Mouse (Mus musculus): ENCODE measurements around the gene Trmt44. TPM values are rescaled to one million over a fixed set of nuclear protein-coding genes. Genes with fewer than 3 reads are reported as not detected.
"Not testable (repeated sequence)": the region's sequence is repeated elsewhere in the genome, so short reads cannot be mapped to it uniquely, and the experiment has no call there.

The Trmt44 gene
- polyA plus RNA-seq, 1 experiment from 2014 or later: 8.8 TPM

GRCm38 (mm10) chr5:35606800-35607199 is 31.9 kb upstream of the Trmt44 start:
- H3K36me3 ChIP-seq: peaks cover 31% of the 10 kb centered on the region
- no peak overlapping the region for H3K9ac ChIP-seq (replicated peaks)
- ATAC-seq (ENCODE audit: low FRiP score, low read depth): no peak
- H3K27ac ChIP-seq (replicated peaks): no peak overlapping the region
- no peak overlapping the region for H3K4me3 ChIP-seq
- H3K27me3 ChIP-seq: no peaks in the 10 kb centered on the region; the same call in 1 of the 2 replicates
- WGBS: 95% methylated on average over 7 of the region's 7 CpGs
- no peak overlapping the region for H3K4me2 ChIP-seq (replicated peaks)
- peaks cover 20% of the 10 kb centered on the region for H3K4me1 ChIP-seq
- no peaks in the 10 kb centered on the region for H3K9me3 ChIP-seq

- Histone ChIP-seq H3K4me3 (no peak overlapping the region), H3K9me3 (no peaks in the 10 kb centered on the region), H3K27me3 (no peaks in the 10 kb centered on the region; the same call in 1 of the 2 replicates), H3K4me2 (replicated peaks) (no peak overlapping the region), H3K9ac (replicated peaks) (no peak overlapping the region), H3K4me1 (peaks cover 20% of the 10 kb centered on the region), H3K36me3 (peaks cover 41% of the 10 kb centered on the region), H3K27ac (replicated peaks) (no peak overlapping the region)
- WGBS: 86% methylated on average over 7 of the region's 7 CpGs
- no peak for ATAC-seq (ENCODE audit: low FRiP score, low read depth)
These were observed 30.5 kb upstream of the Trmt44 start for GRCm38 (mm10) chr5:35605355-35605754.

DNA sequence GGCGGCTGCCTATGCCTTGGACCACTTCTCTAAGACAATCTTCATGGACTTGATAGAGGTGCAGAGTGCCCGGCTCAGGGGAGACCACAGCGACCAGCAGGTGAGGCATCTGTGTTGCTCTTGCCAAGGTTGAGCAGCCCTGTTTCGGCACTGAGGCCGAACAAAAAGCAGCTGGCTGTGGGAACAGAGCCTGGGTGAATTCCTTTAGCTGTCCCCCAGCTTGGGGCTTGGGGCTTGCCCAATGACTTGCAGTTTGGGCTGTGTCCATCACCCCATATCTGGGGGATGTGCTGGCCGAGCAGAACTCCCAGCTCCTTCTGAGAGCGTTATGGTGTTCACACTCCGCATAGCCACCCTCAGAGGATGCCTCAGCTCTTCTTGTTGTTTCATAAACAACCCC is 26.7 kb upstream of the Trmt44 start:
- WGBS: 95% methylated on average over 8 of the region's 8 CpGs
- Histone ChIP-seq H3K9ac (replicated peaks) (no peak overlapping the region), H3K4me3 (no peak overlapping the region), H3K27ac (replicated peaks) (no peak overlapping the region), H3K4me1 (no peaks in the 10 kb centered on the region), H3K9me3 (peaks cover 4% of the 10 kb centered on the region; the same call in 1 of the 2 replicates), H3K27me3 (no peaks in the 10 kb centered on the region), H3K36me3 (peaks cover 55% of the 10 kb centered on the region), H3K4me2 (replicated peaks) (no peak overlapping the region)
- ATAC-seq (ENCODE audit: low FRiP score, low read depth): no peak

- WGBS: 77% methylated on average over 11 of the region's 11 CpGs
These were observed 25.4 kb upstream of the Trmt44 start for GRCm38 (mm10) chr5:35600233-35600632.

GRCm38 (mm10) chr5:35596169-35597160 is 21.6 kb upstream of the Trmt44 start:
- Histone ChIP-seq H3K27me3 (no peaks in the 10 kb centered on the region), H3K4me1 (no peaks in the 10 kb centered on the region), H3K9me3 (peaks cover 4% of the 10 kb centered on the region; the same call in 1 of the 2 replicates), H3K4me3 (no peak overlapping the region), H3K4me2 (replicated peaks) (no peak overlapping the region), H3K9ac (replicated peaks) (no peak overlapping the region), H3K36me3 (peaks cover 53% of the 10 kb centered on the region), H3K27ac (replicated peaks) (no peak overlapping the region)
- no peak for ATAC-seq (ENCODE audit: low FRiP score, low read depth)
- WGBS: 87% methylated on average over 18 of the region's 18 CpGs

More at GRCm38 (mm10) chr5:35600233-35600632, 25.4 kb upstream of the Trmt44 start:
- Histone ChIP-seq H3K27ac (replicated peaks) (no peak overlapping the region), H3K4me2 (replicated peaks) (no peak overlapping the region), H3K4me1 (no peaks in the 10 kb centered on the region), H3K27me3 (no peaks in the 10 kb centered on the region), H3K36me3 (peaks cover 55% of the 10 kb centered on the region), H3K4me3 (no peak overlapping the region), H3K9ac (replicated peaks) (no peak overlapping the region), H3K9me3 (peaks cover 4% of the 10 kb centered on the region; the same call in 1 of the 2 replicates)
- no peak for ATAC-seq (ENCODE audit: low FRiP score, low read depth)

GRCm38 (mm10) chr5:35595706-35596105 is 20.8 kb upstream of the Trmt44 start:
- H3K27ac ChIP-seq (replicated peaks): no peak overlapping the region
- H3K4me3 ChIP-seq: no peak overlapping the region
- no peak overlapping the region for H3K9ac ChIP-seq (replicated peaks)
- ATAC-seq (ENCODE audit: low FRiP score, low read depth): no peak
- H3K9me3 ChIP-seq: peaks cover 4% of the 10 kb centered on the region; the same call in 1 of the 2 replicates
- H3K27me3 ChIP-seq: no peaks in the 10 kb centered on the region
- WGBS: 23% methylated on average over 4 of the region's 4 CpGs
- H3K4me1 ChIP-seq: no peaks in the 10 kb centered on the region
- H3K36me3 ChIP-seq: peaks cover 53% of the 10 kb centered on the region
- H3K4me2 ChIP-seq (replicated peaks): no peak overlapping the region

DNA sequence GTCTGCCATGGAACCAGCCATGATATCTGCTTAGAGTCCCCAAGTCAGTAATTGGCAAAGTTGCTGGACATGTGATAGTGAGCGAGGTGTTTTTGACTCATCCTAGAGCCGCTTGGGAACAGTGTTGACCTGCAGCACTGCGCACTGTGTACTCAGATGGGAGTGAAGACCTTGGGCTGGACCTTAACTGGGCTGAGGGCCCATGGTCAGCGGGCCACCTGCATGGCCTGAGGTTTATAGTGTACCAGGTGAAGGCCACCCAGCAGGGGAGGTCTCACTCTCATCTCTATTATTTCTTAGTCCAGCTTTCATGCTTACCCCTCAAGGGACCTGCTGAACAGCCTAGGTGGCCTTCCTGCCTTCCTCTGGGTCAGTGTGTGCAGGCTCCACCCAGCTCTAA is 19.9 kb upstream of the Trmt44 start:
- Histone ChIP-seq H3K4me2 (replicated peaks) (no peak overlapping the region), H3K9ac (replicated peaks) (no peak overlapping the region), H3K36me3 (peaks cover 53% of the 10 kb centered on the region), H3K4me3 (no peak overlapping the region), H3K27me3 (no peaks in the 10 kb centered on the region), H3K4me1 (no peaks in the 10 kb centered on the region), H3K9me3 (peaks cover 6% of the 10 kb centered on the region; the same call in 1 of the 2 replicates), H3K27ac (replicated peaks) (no peak overlapping the region)
- no peak for ATAC-seq (ENCODE audit: low FRiP score, low read depth)
- WGBS: 94% methylated on average over 4 of the region's 4 CpGs

- H3K27ac ChIP-seq (replicated peaks): no peak overlapping the region
- H3K36me3 ChIP-seq: peaks cover 60% of the 10 kb centered on the region
- no peak for ATAC-seq (ENCODE audit: low FRiP score, low read depth)
- WGBS: 90% methylated on average over 6 of the region's 6 CpGs
- peaks cover 3% of the 10 kb centered on the region; the same call in 1 of the 2 replicates for H3K9me3 ChIP-seq
- no peak overlapping the region for H3K9ac ChIP-seq (replicated peaks)
- H3K4me1 ChIP-seq: no peaks in the 10 kb centered on the region
- H3K4me3 ChIP-seq: no peak overlapping the region
- H3K4me2 ChIP-seq (replicated peaks): no peak overlapping the region
- H3K27me3 ChIP-seq: no peaks in the 10 kb centered on the region
These were observed 18.4 kb upstream of the Trmt44 start for GRCm38 (mm10) chr5:35593272-35593671.

GRCm38 (mm10) chr5:35592824-35593223 is 18.0 kb upstream of the Trmt44 start:
- Histone ChIP-seq H3K4me2 (replicated peaks) (no peak overlapping the region), H3K4me1 (no peaks in the 10 kb centered on the region), H3K4me3 (no peak overlapping the region), H3K27me3 (no peaks in the 10 kb centered on the region), H3K36me3 (peaks cover 60% of the 10 kb centered on the region), H3K9me3 (0 out of 2 replicates have a peak, but pooled peaks cover 2% of the 10 kb centered on the region), H3K9ac (replicated peaks) (no peak overlapping the region), H3K27ac (replicated peaks) (no peak overlapping the region)
- 82% methylated on average over 4 of the region's 4 CpGs for WGBS
- ATAC-seq (ENCODE audit: low FRiP score, low read depth): no peak

GRCm38 (mm10) chr5:35592081-35592736 is 17.3 kb upstream of the Trmt44 start:
- WGBS: 82% methylated on average over 21 of the region's 21 CpGs
- Histone ChIP-seq H3K9me3 (0 out of 2 replicates have a peak, but pooled peaks cover 2% of the 10 kb centered on the region), H3K36me3 (peaks cover 60% of the 10 kb centered on the region), H3K4me2 (replicated peaks) (no peak overlapping the region), H3K4me1 (no peaks in the 10 kb centered on the region), H3K27ac (replicated peaks) (no peak overlapping the region), H3K4me3 (no peak overlapping the region), H3K9ac (replicated peaks) (no peak overlapping the region), H3K27me3 (no peaks in the 10 kb centered on the region)
- no peak for ATAC-seq (ENCODE audit: low FRiP score, low read depth)

- Histone ChIP-seq H3K4me3 (no peak overlapping the region), H3K27me3 (no peaks in the 10 kb centered on the region), H3K9me3 (0 out of 2 replicates have a peak, but pooled peaks cover 2% of the 10 kb centered on the region), H3K4me1 (no peaks in the 10 kb centered on the region), H3K27ac (replicated peaks) (no peak overlapping the region), H3K4me2 (replicated peaks) (no peak overlapping the region), H3K36me3 (peaks cover 60% of the 10 kb centered on the region), H3K9ac (replicated peaks) (no peak overlapping the region)
- ATAC-seq (ENCODE audit: low FRiP score, low read depth): no peak
- 95% methylated on average over 3 of the region's 4 CpGs for WGBS
These were observed 16.6 kb upstream of the Trmt44 start for GRCm38 (mm10) chr5:35591497-35591896.

GRCm38 (mm10) chr5:35584259-35584658 is 9.4 kb upstream of the Trmt44 start:
- not testable (repeated sequence) for H3K4me2 ChIP-seq (replicated peaks)

More at GRCm38 (mm10) chr5:35584259-35584658, 9.4 kb upstream of the Trmt44 start:
- not testable (repeated sequence) for H3K9me3 ChIP-seq; H3K27ac ChIP-seq (replicated peaks); ATAC-seq (ENCODE audit: low FRiP score, low read depth); H3K4me3 ChIP-seq; H3K9ac ChIP-seq (replicated peaks); H3K27me3 ChIP-seq
- Histone ChIP-seq H3K4me1 (peaks cover 13% of the 10 kb centered on the region), H3K36me3 (peaks cover 14% of the 10 kb centered on the region)
- WGBS: 89% methylated on average over 2 of the region's 2 CpGs
